Mouse (Mus musculus) regulatory T cell (primary cell): ENCODE results near the gene Il1b.

Experiments
- in situ Hi-C: fragments of 300-600 bp; cut with MboI, MseI; formaldehyde crosslinking; loops from one replicate; pipeline ENCODE4 v1.15.1; 2025; ENCODE audit warnings: high pct_unique_total_duplicates

Gene Il1b

GRCm38 (mm10) chr2:129368795-129369194 lies 2.1 kb downstream of the Il1b start:
- in situ Hi-C loops: no loop called here

DNA sequence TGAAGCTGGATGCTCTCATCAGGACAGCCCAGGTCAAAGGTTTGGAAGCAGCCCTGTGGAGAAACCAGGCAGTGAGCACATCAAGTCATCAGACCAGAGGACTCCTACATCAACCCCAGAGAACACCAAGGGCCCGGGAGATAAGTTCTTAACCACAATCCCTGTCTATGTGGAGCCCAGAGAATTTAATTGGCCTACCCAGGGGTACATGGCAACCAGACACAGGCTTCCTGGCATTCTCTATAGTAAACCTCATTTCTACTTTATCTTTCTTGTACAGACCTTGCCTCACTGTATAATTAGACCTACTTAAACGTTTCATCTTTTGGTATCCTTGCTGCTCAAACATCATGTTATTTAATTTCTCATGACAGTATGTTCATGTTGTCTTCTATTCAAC lies 2.8 kb downstream of the Il1b start:
- in situ Hi-C loops: no loop called here

DNA sequence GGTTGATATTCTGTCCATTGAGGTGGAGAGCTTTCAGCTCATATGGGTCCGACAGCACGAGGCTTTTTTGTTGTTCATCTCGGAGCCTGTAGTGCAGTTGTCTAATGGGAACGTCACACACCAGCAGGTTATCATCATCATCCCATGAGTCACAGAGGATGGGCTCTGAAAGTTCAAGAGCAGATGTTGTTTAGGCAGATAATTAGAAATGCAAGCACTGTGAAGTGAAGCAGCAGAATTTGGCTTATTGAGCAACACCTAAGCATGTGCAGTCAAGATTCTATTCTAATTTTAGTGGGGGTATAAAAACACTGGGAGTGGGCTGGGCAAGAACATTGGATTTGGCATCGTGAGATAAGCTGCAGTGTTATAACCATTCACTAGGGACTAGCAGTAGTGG lies 3.7 kb downstream of the Il1b start:
- in situ Hi-C loops: no loop called here

GRCm38 (mm10) chr2:129360975-129361560 lies 9.9 kb downstream of the Il1b start:
- in situ Hi-C loops: no loop called here

DNA sequence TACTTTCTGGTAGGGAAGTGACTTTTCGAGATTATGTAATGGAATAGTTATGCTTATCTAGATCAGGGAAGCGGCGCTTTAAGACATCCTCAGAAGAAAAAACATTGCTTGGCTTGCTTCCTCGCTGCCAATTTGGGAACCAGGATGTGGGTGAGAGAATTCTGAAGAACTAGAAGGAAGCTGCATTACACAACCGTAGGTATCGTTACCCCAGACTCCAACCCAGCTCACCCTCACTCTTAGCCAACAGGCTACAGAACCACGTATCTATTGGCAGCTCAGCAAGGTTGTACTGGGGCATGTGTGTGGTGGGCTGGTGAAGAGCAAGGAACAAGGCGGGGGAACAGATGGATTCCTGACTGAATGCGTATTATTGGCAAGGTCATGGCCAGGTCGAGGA lies 10.7 kb downstream of the Il1b start:
- in situ Hi-C loops: no loop called here

GRCm38 (mm10) chr2:129338138-129338621 lies 32.8 kb downstream of the Il1b start:
- in situ Hi-C loops: no loop called here

GRCm38 (mm10) chr2:129333471-129333870 lies 37.5 kb downstream of the Il1b start:
- in situ Hi-C loops: no loop called here

GRCm38 (mm10) chr2:129330540-129330939 lies 40.4 kb downstream of the Il1b start:
- in situ Hi-C loops: no loop called here

- in situ Hi-C loops: no loop called here
Measured at GRCm38 (mm10) chr2:129330024-129330423, 40.9 kb downstream of the Il1b start.

GRCm38 (mm10) chr2:129328238-129328637 lies 42.7 kb downstream of the Il1b start:
- in situ Hi-C loops: no loop called here

DNA sequence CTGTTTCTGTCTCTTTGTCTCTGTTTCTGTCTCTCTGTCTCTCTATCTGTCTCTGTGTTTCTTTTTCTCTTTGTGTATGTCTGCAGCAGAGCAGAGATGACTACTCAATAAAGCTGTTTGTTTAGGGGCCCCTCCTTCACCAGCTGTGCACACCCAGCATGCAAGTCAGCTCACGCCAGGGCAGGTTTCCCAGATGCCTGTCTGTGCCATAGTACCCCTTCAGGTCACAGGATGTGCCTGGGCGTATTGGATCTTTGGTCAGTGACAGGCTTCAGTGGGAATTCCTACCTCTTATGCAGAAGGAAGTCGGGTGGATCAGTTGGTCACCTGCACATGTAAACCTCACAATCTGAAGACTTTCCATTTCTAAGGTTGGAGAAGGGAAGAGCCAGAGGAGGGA lies 46.7 kb downstream of the Il1b start:
- in situ Hi-C loops: no loop called here

- in situ Hi-C loops: no loop called here
Measured at GRCm38 (mm10) chr2:129322117-129322635, 48.8 kb downstream of the Il1b start.

- in situ Hi-C loops: no loop called here
Measured at GRCm38 (mm10) chr2:129320033-129320605, 50.8 kb downstream of the Il1b start.

DNA sequence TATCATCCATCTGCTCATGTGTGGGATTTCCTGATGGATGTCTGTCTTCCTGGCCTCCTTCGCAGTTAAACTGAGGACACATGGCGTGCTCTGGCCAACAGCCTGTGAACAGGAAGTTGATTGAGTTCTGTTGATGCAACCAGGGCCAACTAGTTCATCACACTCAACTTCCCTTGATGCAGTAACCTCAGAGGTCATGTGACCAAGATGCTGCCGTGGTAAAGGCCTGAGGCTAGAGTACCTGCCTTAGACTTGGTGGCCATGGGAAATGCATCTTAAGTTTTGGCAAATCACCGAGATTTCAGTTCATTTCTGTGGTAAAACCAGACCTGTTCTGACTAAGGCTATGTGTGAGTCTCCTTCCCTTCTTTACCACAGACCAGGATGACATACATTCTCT lies 55.1 kb downstream of the Il1b start:
- in situ Hi-C loops: no loop called here

DNA sequence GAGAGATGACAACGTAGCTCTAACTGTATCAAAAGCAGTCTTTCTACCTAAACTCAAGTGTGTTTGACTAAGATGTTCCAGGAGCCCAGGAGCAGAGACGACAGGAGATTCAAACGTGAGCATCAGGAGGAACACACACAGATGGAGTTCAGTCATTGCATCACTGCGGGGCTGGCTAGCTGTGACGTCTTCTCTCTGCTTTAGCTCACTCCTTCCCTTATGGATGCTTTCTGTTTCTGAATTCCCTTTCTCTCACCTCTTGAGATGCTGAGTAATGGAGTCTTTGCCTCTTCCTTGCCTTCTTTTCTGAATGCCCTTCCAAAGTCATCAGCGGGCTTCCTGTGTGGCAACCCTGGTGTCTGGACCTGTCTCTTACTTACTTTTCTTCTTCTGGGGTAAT lies 56.1 kb downstream of the Il1b start:
- in situ Hi-C loops: loop anchor here (5.0 kb wide), 1 partner anchor 87 kb away; no protein-coding TSS in a partner anchor
